Mouse (Mus musculus): ENCODE measurements around the gene Abcb7. TPM values are rescaled to one million over a fixed set of nuclear protein-coding genes. Genes with fewer than 3 reads are reported as not detected.
A peak's percentile ranks its signal among the peaks of the same experiment; 100 is the strongest.
"Not testable (repeated sequence)": the region's sequence is repeated elsewhere in the genome, so short reads cannot be mapped to it uniquely, and the experiment has no call there.

The Abcb7 gene
- polyA plus RNA-seq, 2 experiments: 5.7 to 10.7 TPM

DNA sequence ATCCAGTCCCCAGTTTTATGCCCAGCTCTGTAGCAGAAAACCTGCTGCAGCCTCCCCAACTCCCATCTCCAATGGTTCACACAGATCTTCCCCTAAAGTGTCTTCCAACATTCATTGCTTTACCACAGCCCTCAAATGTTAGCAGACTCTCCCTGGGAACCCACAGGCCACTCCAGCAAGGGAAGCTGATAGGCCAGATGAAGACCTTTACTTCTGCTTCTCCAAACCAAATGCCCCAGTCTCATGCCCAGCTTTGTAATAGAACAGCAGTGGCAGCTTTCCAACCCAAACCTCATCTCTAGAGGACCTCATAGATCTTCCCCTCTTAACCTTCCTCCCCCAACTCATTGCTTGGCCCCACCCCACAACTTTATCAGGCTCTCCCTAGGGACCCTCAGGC lies 54.0 kb downstream of the Abcb7 start:
- no peaks in the 10 kb centered on the region for H3K36me3 ChIP-seq (replicated peaks; ENCODE audit: control insufficient read depth, insufficient read depth, low read depth)
- no peaks in the 10 kb centered on the region for H3K27me3 ChIP-seq (ENCODE audit: control insufficient read depth, insufficient read depth, low read length)
- no peak overlapping the region for H3K4me2 ChIP-seq (ENCODE audit: low read depth)
- H3K9ac ChIP-seq (replicated peaks): no peak overlapping the region
- H3K4me1 ChIP-seq (replicated peaks; ENCODE audit: control insufficient read depth in 2 of 2, insufficient read depth in 2 of 2, low read length in 1 of 2): no peaks in the 10 kb centered on the region
- TF ChIP-seq EP300 (IDR thresholded peaks at IDR 0.05; ENCODE audit: low read depth): no peak
- TF ChIP-seq CTCF (IDR thresholded peaks at IDR 0.05; ENCODE audit: low read depth): no peak
- no peak for ATAC-seq (ENCODE audit: insufficient read depth)
- H3K27ac ChIP-seq: no peak overlapping the region
- no peaks in the 10 kb centered on the region for H3K9me3 ChIP-seq (ENCODE audit: control insufficient read depth, low read length)
- no peak for DNase-seq (ENCODE audit: low read depth in 3 of 3, low spot score in 3 of 3)
- no peak overlapping the region for H3K4me3 ChIP-seq (ENCODE audit: insufficient read depth in 1 of 2, low read depth in 2 of 2, low read length in 2 of 2)

- Histone ChIP-seq H3K4me3 (ENCODE audit: insufficient read depth in 1 of 2, low read depth in 2 of 2, low read length in 2 of 2) (no peak overlapping the region), H3K9me3 (ENCODE audit: control insufficient read depth, low read length) (no peaks in the 10 kb centered on the region), H3K9ac (replicated peaks) (no peak overlapping the region), H3K4me1 (replicated peaks; ENCODE audit: control insufficient read depth in 2 of 2, insufficient read depth in 2 of 2, low read length in 1 of 2) (no peaks in the 10 kb centered on the region), H3K27ac (no peak overlapping the region), H3K36me3 (replicated peaks; ENCODE audit: control insufficient read depth, insufficient read depth, low read depth) (no peaks in the 10 kb centered on the region), H3K4me2 (ENCODE audit: low read depth) (no peak overlapping the region), H3K27me3 (ENCODE audit: control insufficient read depth, insufficient read depth, low read length) (no peaks in the 10 kb centered on the region)
- TF ChIP-seq EP300 (IDR thresholded peaks at IDR 0.05; ENCODE audit: low read depth) (no peak), CTCF (IDR thresholded peaks at IDR 0.05; ENCODE audit: low read depth) (no peak)
- 46% methylated on average over 1 of the region's 1 CpGs for WGBS (ENCODE audit: insufficient replicate concordance)
- no peak for ATAC-seq (ENCODE audit: insufficient read depth)
- no peak for DNase-seq (ENCODE audit: low read depth in 3 of 3, low spot score in 3 of 3)
These were observed 57.8 kb downstream of the Abcb7 start for GRCm38 (mm10) chrX:104355842-104356241.

GRCm38 (mm10) chrX:104348146-104348545 lies 65.5 kb downstream of the Abcb7 start:
- not testable (repeated sequence) for H3K9me3 ChIP-seq (ENCODE audit: control insufficient read depth, low read length); H3K27ac ChIP-seq; H3K27me3 ChIP-seq (ENCODE audit: control insufficient read depth, insufficient read depth, low read length); H3K9ac ChIP-seq (replicated peaks); H3K36me3 ChIP-seq (replicated peaks; ENCODE audit: control insufficient read depth, insufficient read depth, low read depth); H3K4me1 ChIP-seq (replicated peaks; ENCODE audit: control insufficient read depth in 2 of 2, insufficient read depth in 2 of 2, low read length in 1 of 2); H3K4me3 ChIP-seq (ENCODE audit: insufficient read depth in 1 of 2, low read depth in 2 of 2, low read length in 2 of 2); DNase-seq (ENCODE audit: low read depth in 3 of 3, low spot score in 3 of 3); H3K4me2 ChIP-seq (ENCODE audit: low read depth)
- WGBS (ENCODE audit: insufficient replicate concordance): 87% methylated on average over 22 of the region's 31 CpGs
- ATAC-seq (ENCODE audit: insufficient read depth): peak; percentile 62

GRCm38 (mm10) chrX:104291721-104292120 lies 121.9 kb downstream of the Abcb7 start:
- Histone ChIP-seq H3K4me1 (replicated peaks; ENCODE audit: control insufficient read depth in 2 of 2, insufficient read depth in 2 of 2, low read length in 1 of 2) (no peaks in the 10 kb centered on the region), H3K36me3 (replicated peaks; ENCODE audit: control insufficient read depth, insufficient read depth, low read depth) (no peaks in the 10 kb centered on the region), H3K27me3 (ENCODE audit: control insufficient read depth, insufficient read depth, low read length) (no peaks in the 10 kb centered on the region), H3K4me3 (ENCODE audit: insufficient read depth in 1 of 2, low read depth in 2 of 2, low read length in 2 of 2) (no peak overlapping the region), H3K27ac (no peak overlapping the region), H3K9me3 (ENCODE audit: control insufficient read depth, low read length) (no peaks in the 10 kb centered on the region), H3K9ac (replicated peaks) (no peak overlapping the region), H3K4me2 (ENCODE audit: low read depth) (no peak overlapping the region)
- DNase-seq (ENCODE audit: low read depth in 3 of 3, low spot score in 3 of 3): no peak
- TF ChIP-seq EP300 (IDR thresholded peaks at IDR 0.05; ENCODE audit: low read depth) (no peak), CTCF (IDR thresholded peaks at IDR 0.05; ENCODE audit: low read depth) (no peak)
- no peak for ATAC-seq (ENCODE audit: insufficient read depth)

DNA sequence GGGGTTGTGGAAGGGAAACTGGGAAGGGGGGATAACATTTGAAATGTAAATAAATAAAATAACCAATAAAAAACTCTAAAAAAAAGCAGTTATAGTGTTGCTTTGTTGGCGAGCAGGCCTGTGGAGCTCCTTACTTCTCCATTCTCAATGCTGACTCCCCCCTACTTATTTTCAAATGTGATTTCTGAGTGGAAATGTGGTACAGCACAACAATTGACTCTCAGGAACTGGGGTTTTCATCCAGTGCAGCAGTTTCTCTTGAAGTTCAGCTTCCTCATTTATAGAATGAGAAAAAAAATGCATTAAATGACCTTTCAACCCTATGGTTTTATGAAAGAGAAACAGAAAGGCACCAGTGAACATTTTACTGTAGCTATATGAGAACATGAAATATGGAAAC lies 133.8 kb downstream of the Abcb7 start:
- H3K4me1 ChIP-seq (replicated peaks; ENCODE audit: control insufficient read depth in 2 of 2, insufficient read depth in 2 of 2, low read length in 1 of 2): no peaks in the 10 kb centered on the region
- no peaks in the 10 kb centered on the region for H3K36me3 ChIP-seq (replicated peaks; ENCODE audit: control insufficient read depth, insufficient read depth, low read depth)
- no peak for TF ChIP-seq CTCF (IDR thresholded peaks at IDR 0.05; ENCODE audit: low read depth)
- TF ChIP-seq EP300 (IDR thresholded peaks at IDR 0.05; ENCODE audit: low read depth): no peak
- H3K4me3 ChIP-seq (ENCODE audit: insufficient read depth in 1 of 2, low read depth in 2 of 2, low read length in 2 of 2): no peak overlapping the region
- H3K4me2 ChIP-seq (ENCODE audit: low read depth): no peak overlapping the region
- no peaks in the 10 kb centered on the region for H3K9me3 ChIP-seq (ENCODE audit: control insufficient read depth, low read length)
- no peak overlapping the region for H3K27ac ChIP-seq
- WGBS (ENCODE audit: insufficient replicate concordance): 76% methylated on average over 1 of the region's 1 CpGs
- ATAC-seq (ENCODE audit: insufficient read depth) (no peak), DNase-seq (ENCODE audit: low read depth in 3 of 3, low spot score in 3 of 3) (no peak)
- no peaks in the 10 kb centered on the region for H3K27me3 ChIP-seq (ENCODE audit: control insufficient read depth, insufficient read depth, low read length)
- H3K9ac ChIP-seq (replicated peaks): no peak overlapping the region

- H3K36me3 ChIP-seq (replicated peaks; ENCODE audit: control insufficient read depth, insufficient read depth, low read depth): no peaks in the 10 kb centered on the region
- WGBS (ENCODE audit: insufficient replicate concordance): 8% methylated on average over 2 of the region's 2 CpGs
- H3K9ac ChIP-seq (replicated peaks): no peak overlapping the region
- no peaks in the 10 kb centered on the region for H3K9me3 ChIP-seq (ENCODE audit: control insufficient read depth, low read length)
- DNase-seq (ENCODE audit: low read depth in 3 of 3, low spot score in 3 of 3): no peak
- ATAC-seq (ENCODE audit: insufficient read depth): no peak
- no peaks in the 10 kb centered on the region for H3K4me1 ChIP-seq (replicated peaks; ENCODE audit: control insufficient read depth in 2 of 2, insufficient read depth in 2 of 2, low read length in 1 of 2)
- TF ChIP-seq EP300 (IDR thresholded peaks at IDR 0.05; ENCODE audit: low read depth): no peak
- TF ChIP-seq CTCF (IDR thresholded peaks at IDR 0.05; ENCODE audit: low read depth): no peak
- no peaks in the 10 kb centered on the region for H3K27me3 ChIP-seq (ENCODE audit: control insufficient read depth, insufficient read depth, low read length)
- H3K27ac ChIP-seq: no peak overlapping the region
- H3K4me2 ChIP-seq (ENCODE audit: low read depth): no peak overlapping the region
- H3K4me3 ChIP-seq (ENCODE audit: insufficient read depth in 1 of 2, low read depth in 2 of 2, low read length in 2 of 2): no peak overlapping the region
These were observed 149.3 kb downstream of the Abcb7 start for GRCm38 (mm10) chrX:104264371-104264770.
